Mouse (Mus musculus) forebrain, embryonic 12.5 days (tissue): ENCODE results near the gene Pkd1. TPM values are rescaled to one million over a fixed set of nuclear protein-coding genes. Genes with fewer than 3 reads are reported as not detected.

ENCODE experiments used
- ATAC-seq: fragments of 200-750 bp; cut with Nextera tagmentation; 2 replicates; pipeline ENCODE4 v1.8.0; 2017; ENCODE audit warnings: moderate TSS enrichment; ENCODE audit not compliant: low FRiP score
- H3K27ac ChIP-seq: fragments of 300-500 bp; sonication (generic); 2 replicates; pipeline ENCODE4 v1.5.1; 2016; ENCODE audit warnings: mild to moderate bottlenecking
- H3K27me3 ChIP-seq: fragments of 300-500 bp; sonication (generic); 2 replicates; pipeline ENCODE4 v1.6.1; 2016; ENCODE audit warnings: mild to moderate bottlenecking
- H3K36me3 ChIP-seq: fragments of 300-500 bp; sonication (generic); replicated peaks from 2 replicates; pipeline ENCODE4 v1.6.1; 2016; ENCODE audit warnings: mild to moderate bottlenecking
- H3K4me1 ChIP-seq: fragments of 300-500 bp; sonication (generic); 2 replicates; pipeline ENCODE4 v1.6.1; 2016
- H3K4me2 ChIP-seq: fragments of 300-500 bp; sonication (generic); 2 replicates; pipeline ENCODE4 v1.6.1; 2016; ENCODE audit warnings: mild to moderate bottlenecking, moderate library complexity
- H3K4me3 ChIP-seq: fragments of 300-500 bp; sonication (generic); replicated peaks from 2 replicates; pipeline ENCODE4 v1.5.1; 2016; ENCODE audit warnings: mild to moderate bottlenecking
- H3K9ac ChIP-seq: fragments of 300-500 bp; sonication (generic); 2 replicates; pipeline ENCODE4 v1.6.1; 2016; ENCODE audit warnings: mild to moderate bottlenecking
- H3K9me3 ChIP-seq: fragments of 300-500 bp; sonication (generic); 2 replicates; pipeline ENCODE4 v1.6.1; 2016
- WGBS: fragments of 180-500 bp; shearing (Covaris S2); methylation state at CpG from one replicate; pipeline ENCODE4 v1.1.7; 2016; 5-methylcytosine and 5-hydroxymethylcytosine counted together
- polyA plus RNA-seq: library from polyadenylated mRNA; unstranded; fragments of >200 nt; fragmentation: Nextera tagmentation; extraction: Ambion mirVana; gene quantifications from 2 replicates; pipeline ENCODE4 v1.2.1, GENCODE M21; 2016

Pkd1 gene
- polyA plus RNA-seq, 1 experiment from 2014 or later, result 17.9 TPM

DNA sequence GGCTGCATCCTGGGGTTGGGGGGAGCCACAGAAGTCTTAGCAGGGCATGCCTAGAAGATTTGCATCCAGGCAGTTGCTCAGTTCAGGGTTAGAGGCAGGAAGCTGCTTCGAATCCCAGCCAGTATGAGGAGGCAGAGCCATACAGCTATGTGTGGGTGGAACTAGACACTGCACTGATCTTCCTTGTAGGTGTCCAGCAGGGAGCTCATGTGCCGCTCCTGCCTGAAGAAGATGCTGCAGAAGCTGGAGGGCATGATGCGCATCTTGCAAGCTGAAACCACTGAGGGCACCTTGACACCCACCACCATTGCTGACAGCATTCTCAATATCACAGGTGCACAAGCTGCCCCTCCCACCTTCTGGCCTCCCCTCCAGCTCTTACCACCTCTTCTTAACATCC, 29.9 kb downstream of the Pkd1 start:
- ATAC-seq, result no peak

DNA sequence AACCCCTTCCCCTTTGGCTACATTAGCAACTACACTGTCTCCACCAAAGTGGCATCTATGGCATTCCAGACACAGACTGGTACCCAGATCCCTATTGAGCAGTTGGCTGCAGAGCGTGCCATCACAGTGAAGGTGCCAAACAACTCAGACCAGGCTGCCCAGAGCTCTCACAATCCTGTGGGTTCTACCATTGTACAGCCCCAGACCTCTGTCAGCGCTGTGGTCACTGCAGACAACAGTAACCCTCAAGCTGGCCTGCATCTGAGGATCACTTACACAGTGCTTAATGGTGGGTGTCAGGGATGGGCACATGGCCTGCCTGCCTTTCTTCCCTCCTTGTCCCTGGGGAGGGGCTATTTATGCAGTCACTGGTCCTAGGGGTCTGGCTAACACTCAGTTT, 30.7 kb downstream of the Pkd1 start:
- Histone ChIP-seq H3K9ac (no peak overlapping the region), H3K4me1 (no peaks in the 10 kb centered on the region), H3K4me2 (no peak overlapping the region), H3K4me3 (no peak overlapping the region), H3K27me3 (no peaks in the 10 kb centered on the region), H3K9me3 (no peaks in the 10 kb centered on the region), H3K36me3 (peaks cover 69% of the 10 kb centered on the region), H3K27ac (no peak overlapping the region)
- ATAC-seq, result no peak
- WGBS, result 95% methylated on average over 2 of the region's 2 CpGs

More for the DNA sequence above, 29.9 kb downstream of the Pkd1 start:
- no peak overlapping the region for H3K4me2 ChIP-seq
- H3K4me3 ChIP-seq, result no peak overlapping the region
- no peak overlapping the region for H3K27ac ChIP-seq
- no peaks in the 10 kb centered on the region for H3K4me1 ChIP-seq
- H3K27me3 ChIP-seq, result no peaks in the 10 kb centered on the region
- WGBS, result 96% methylated on average over 3 of the region's 3 CpGs
- H3K9me3 ChIP-seq, result no peaks in the 10 kb centered on the region
- no peak overlapping the region for H3K9ac ChIP-seq
- peaks cover 72% of the 10 kb centered on the region for H3K36me3 ChIP-seq

DNA sequence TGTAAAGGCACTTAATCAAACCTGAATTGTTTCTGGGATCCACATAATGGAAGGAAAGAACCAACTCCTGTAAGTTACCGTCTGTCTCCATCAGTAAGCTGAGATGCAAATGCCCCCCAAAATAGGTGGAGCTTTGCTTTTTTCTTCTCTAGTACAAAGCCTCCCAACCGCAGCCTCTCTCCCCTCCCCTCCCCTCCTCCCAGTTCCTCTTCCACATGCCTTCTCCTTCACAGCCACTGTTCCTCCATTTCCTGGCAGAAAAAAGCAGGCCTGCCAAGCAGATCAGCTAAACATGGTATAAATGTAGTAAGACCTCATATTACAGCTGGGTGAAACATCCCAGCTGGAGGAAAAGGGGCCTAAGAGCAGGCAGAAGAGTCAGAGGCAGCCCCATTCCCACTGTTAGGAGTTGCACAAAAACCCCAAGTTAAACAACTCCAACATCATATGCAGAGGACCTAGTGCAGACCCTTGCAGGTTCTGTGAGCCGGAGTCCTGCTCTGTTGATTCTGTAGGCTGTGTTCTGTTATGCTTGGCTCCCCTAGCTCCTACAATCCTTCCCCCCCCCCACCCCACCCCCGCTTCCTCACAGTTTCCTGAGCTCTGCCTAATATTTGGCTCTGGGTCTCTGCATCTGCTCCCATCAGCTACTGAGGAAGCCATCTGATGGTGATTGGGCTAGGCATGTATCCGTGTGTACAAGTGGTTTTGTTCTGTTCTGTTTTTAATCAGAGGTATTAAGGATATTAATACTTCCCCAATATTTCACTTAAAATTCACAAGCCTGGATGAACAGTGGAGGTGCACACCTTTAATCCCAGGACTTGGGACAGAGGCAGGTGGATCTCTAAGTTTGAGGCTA, 34.2 kb downstream of the Pkd1 start:
- ATAC-seq, result no peak
- Histone ChIP-seq H3K9me3 (no peaks in the 10 kb centered on the region), H3K4me3 (no peak overlapping the region), H3K27me3 (no peaks in the 10 kb centered on the region), H3K4me2 (no peak overlapping the region), H3K36me3 (peaks cover 82% of the 10 kb centered on the region), H3K4me1 (no peaks in the 10 kb centered on the region), H3K9ac (no peak overlapping the region), H3K27ac (no peak overlapping the region)
- 79% methylated on average over 5 of the region's 5 CpGs for WGBS

DNA sequence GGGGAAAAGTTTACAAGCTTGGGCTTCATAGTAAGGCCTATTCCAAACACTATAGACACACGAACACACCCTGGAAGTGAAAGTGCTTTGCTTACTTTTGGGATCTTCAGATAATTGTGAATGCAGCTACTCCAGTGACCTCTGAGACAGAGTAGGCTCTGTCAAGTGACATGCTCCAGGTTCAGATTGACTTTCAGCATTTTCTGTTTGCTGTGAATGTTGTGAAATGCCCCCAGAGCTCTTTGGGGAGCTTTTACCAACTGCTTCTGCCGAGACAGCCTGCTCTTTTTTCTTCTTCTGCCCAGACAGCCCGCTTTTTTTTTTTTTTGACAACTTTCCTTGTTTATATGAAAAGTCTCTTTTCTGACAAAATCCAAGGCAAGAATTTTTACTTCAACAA, 34.9 kb downstream of the Pkd1 start:
- H3K27ac ChIP-seq, result no peak overlapping the region
- no peak overlapping the region for H3K4me3 ChIP-seq
- H3K4me2 ChIP-seq, result no peak overlapping the region
- H3K9me3 ChIP-seq, result no peaks in the 10 kb centered on the region
- H3K36me3 ChIP-seq, result peaks cover 79% of the 10 kb centered on the region
- H3K4me1 ChIP-seq, result no peaks in the 10 kb centered on the region
- 85% methylated on average over 3 of the region's 3 CpGs for WGBS
- no peak overlapping the region for H3K9ac ChIP-seq
- H3K27me3 ChIP-seq, result no peaks in the 10 kb centered on the region
- no peak for ATAC-seq

DNA sequence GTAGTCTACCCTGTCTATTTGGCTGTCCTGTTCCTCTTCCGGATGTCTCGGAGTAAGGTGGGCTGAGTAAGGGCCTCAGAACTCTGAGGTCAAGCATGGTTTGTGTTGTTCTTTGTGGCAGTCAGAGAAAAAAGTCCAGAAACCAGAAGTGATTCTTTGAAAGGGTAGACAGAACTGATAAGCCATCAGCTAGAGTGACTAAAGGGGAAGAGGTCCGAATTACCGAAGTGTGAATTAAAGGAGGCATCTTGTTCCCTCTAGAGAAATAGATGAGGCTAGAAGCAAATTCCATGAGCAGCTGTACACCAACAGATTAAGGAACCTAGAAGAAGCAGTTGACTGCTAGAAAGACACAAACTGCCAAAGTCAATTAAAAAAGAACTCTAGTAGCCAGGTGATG, 36.9 kb downstream of the Pkd1 start:
- Histone ChIP-seq H3K27me3 (no peaks in the 10 kb centered on the region), H3K4me3 (no peak overlapping the region), H3K27ac (no peak overlapping the region), H3K36me3 (peaks cover 76% of the 10 kb centered on the region), H3K9ac (no peak overlapping the region), H3K4me1 (no peaks in the 10 kb centered on the region), H3K4me2 (no peak overlapping the region), H3K9me3 (no peaks in the 10 kb centered on the region)
- WGBS, result 98% methylated on average over 4 of the region's 4 CpGs
- ATAC-seq, result no peak

DNA sequence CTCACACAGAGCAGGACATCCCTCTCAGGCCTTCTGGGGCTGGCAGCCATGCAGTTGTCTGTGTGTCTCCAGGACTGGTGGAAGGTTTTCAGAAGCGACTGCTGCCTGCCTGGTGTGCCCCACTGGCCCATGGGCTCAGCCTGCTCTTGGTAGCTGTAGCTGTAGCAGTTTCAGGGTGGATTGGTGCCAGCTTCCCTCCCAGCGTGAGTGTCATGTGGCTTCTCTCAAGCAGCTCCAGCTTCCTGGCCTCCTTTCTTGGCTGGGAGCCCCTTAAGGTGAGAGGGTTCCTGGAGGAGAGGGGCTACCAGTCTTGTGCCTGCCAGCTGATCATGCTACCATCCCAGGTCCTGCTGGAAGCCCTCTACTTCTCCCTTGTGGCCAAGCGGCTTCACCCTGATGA, 41.3 kb downstream of the Pkd1 start:
- no peak for ATAC-seq
- Histone ChIP-seq H3K27me3 (no peaks in the 10 kb centered on the region), H3K4me1 (no peaks in the 10 kb centered on the region), H3K27ac (no peak overlapping the region), H3K4me2 (no peak overlapping the region), H3K9me3 (no peaks in the 10 kb centered on the region), H3K4me3 (no peak overlapping the region), H3K36me3 (peaks cover 91% of the 10 kb centered on the region), H3K9ac (no peak overlapping the region)
- 94% methylated on average over 3 of the region's 3 CpGs for WGBS

DNA sequence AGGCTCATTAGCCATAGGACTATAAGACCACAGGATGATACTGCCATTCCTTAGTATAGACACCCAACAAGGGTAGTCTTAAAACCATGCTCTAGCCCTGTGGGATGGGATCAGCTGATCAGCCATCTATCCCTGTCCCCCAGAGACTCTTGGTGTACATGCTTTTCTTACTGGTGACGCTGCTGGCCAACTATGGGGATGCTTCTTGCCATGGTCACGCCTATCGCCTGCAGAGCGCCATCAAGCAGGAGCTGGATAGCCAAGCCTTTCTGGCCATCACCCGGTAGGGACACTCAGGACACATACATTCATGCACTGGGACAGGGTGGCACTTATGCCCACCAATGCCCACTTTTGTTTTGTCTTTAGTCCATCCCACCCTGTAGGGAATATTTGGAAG, 42.1 kb downstream of the Pkd1 start:
- Histone ChIP-seq H3K9me3 (no peaks in the 10 kb centered on the region), H3K4me1 (no peaks in the 10 kb centered on the region), H3K4me2 (no peak overlapping the region), H3K36me3 (peaks cover 91% of the 10 kb centered on the region), H3K9ac (no peak overlapping the region), H3K4me3 (no peak overlapping the region), H3K27ac (no peak overlapping the region), H3K27me3 (no peaks in the 10 kb centered on the region)
- ATAC-seq, result no peak
- 95% methylated on average over 5 of the region's 5 CpGs for WGBS

DNA sequence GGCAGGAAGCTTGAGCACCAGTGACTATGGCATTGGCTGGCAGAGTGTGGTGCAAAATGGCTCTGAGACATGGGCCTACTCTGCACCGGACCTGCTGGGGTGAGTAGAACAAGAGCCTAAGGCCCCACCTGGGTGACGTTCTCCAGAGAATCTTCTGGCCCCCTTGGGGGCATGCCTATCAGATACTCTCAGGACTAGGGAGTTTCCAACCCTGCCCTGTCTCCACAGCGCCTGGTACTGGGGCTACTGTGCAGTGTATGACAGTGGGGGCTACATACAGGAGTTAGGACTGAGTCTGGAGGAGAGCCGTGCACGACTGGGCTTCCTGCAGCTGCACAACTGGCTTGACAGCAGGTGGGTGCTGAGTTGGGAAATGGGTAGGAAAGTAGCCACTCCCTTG, 43.6 kb downstream of the Pkd1 start:
- no peak for ATAC-seq
- peaks cover 93% of the 10 kb centered on the region for H3K36me3 ChIP-seq
- no peak overlapping the region for H3K27ac ChIP-seq
- no peaks in the 10 kb centered on the region for H3K4me1 ChIP-seq
- H3K9me3 ChIP-seq, result no peaks in the 10 kb centered on the region
- no peak overlapping the region for H3K9ac ChIP-seq
- no peak overlapping the region for H3K4me3 ChIP-seq
- 95% methylated on average over 5 of the region's 5 CpGs for WGBS
- no peak overlapping the region for H3K4me2 ChIP-seq
- no peaks in the 10 kb centered on the region for H3K27me3 ChIP-seq

DNA sequence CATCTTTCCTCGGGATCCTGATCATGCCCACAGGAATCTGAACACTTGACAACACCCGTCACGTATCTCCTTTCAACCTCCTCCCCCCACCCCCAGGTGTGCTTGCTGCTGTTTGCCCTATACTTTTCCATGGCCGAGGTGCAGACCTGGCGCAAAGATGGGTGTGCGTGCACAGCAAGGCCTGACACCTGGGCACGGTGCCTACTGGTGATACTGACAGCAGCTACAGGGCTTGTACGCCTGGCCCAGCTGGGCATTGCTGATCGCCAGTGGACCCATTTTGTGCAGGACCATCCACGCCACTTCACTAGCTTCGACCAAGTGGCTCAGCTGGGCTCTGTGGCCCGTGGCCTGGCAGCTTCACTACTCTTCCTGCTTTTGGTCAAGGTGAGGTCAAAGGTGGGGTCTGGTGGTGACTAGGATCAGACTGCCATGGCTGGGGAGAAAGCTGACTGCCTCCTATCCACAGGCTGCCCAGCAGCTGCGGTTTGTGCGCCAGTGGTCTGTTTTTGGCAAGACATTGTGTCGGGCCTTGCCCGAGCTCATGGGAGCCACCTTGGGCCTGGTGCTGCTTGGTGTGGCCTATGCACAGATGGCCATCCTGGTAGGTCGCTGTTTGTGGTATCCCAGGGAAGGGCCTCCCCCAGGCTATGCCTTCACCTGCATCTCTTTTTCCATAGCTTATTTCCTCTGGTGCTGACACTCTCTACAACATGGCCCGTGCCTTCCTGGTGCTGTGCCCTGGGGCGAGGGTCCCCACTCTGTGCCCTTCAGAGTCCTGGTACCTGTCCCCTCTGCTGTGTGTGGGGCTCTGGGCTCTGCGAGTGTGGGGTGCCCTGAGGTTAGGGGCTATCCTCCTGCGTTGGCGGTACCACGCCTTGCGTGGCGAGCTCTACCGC, 44.6 kb downstream of the Pkd1 start:
- Histone ChIP-seq H3K4me1 (no peaks in the 10 kb centered on the region), H3K27ac (no peak overlapping the region), H3K4me2 (no peak overlapping the region), H3K36me3 (peaks cover 97% of the 10 kb centered on the region), H3K4me3 (no peak overlapping the region), H3K9me3 (no peaks in the 10 kb centered on the region), H3K9ac (no peak overlapping the region), H3K27me3 (no peaks in the 10 kb centered on the region)
- ATAC-seq, result no peak
- WGBS, result 94% methylated on average over 26 of the region's 26 CpGs

DNA sequence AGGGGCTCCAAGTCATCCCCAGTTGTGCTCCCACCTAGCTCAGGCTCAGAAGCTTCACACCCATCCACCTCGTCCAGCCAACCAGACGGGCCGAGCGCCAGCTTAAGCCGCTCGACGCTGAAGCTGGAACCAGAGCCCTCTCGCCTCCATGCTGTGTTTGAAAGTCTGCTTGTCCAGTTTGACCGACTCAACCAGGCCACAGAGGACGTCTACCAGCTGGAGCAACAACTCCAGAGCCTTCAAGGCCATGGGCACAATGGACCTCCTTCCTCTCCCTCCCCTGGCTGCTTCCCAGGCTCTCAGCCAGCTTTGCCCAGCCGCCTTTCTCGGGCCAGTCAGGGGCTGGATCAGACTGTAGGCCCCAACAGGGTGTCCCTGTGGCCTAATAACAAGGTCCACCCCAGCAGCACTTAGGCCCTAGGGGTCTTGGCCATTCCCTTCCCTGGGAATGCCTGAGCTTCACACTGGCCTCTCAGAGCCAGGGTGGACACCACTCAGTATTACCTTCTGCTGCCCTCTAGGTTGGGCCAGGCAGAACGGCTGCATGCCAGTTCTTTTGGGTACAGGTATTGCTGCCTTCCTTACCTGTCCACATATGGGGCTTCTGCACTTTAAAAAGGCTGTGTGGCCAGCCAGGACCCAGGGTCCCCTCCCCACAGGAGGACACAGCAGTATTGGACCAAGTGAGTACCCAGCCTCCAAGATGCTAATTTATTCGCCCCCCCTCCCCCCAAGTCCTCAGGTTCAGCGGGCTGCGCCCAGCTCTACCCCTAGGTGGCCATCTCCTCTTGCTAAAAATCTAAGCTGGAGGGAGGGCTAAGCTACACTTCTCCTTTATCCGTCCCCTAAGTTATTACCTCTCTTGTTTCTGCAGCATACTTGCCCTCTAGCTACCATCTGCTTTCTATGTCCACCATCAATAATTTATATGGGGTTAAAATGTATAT, 45.8 kb downstream of the Pkd1 start:
- WGBS, result 78% methylated on average over 16 of the region's 17 CpGs
- no peak for ATAC-seq
- H3K9me3 ChIP-seq, result no peaks in the 10 kb centered on the region
- no peak overlapping the region for H3K9ac ChIP-seq
- peaks cover 100% of the 10 kb centered on the region for H3K36me3 ChIP-seq
- no peaks in the 10 kb centered on the region for H3K4me1 ChIP-seq
- H3K4me3 ChIP-seq, result no peak overlapping the region
- no peaks in the 10 kb centered on the region for H3K27me3 ChIP-seq
- no peak overlapping the region for H3K4me2 ChIP-seq
- no peak overlapping the region for H3K27ac ChIP-seq

DNA sequence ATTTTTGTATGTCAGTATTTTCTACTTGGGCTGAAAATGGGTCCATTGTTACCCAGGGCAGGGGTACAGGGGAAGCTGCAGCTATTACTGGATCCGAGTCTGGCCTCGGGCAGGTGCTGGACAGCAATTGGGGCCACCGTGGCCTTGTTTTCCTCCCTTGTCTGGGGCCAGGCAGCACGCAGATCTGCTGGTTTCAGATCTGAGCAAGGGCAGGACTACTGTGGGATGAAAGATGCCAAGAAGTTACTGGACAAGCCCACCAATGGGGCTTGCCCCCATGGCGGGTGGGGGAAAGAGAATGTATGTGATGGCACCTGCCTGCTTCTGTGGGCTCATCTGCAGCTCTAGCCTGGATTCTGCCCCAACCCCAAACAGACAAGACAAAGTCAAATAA, 46.4 kb downstream of the Pkd1 start:
- H3K4me3 ChIP-seq, result no peak overlapping the region
- 80% methylated on average over 5 of the region's 5 CpGs for WGBS
- H3K36me3 ChIP-seq, result peaks cover 100% of the 10 kb centered on the region
- no peak overlapping the region for H3K4me2 ChIP-seq
- no peak overlapping the region for H3K27ac ChIP-seq
- H3K9me3 ChIP-seq, result no peaks in the 10 kb centered on the region
- ATAC-seq, result no peak
- no peaks in the 10 kb centered on the region for H3K27me3 ChIP-seq
- no peak overlapping the region for H3K9ac ChIP-seq
- H3K4me1 ChIP-seq, result no peaks in the 10 kb centered on the region
